Mouse (Mus musculus): ENCODE data around the gene Exd2.
A peak's percentile ranks its signal among the peaks of the same experiment; 100 is the strongest.

GRCm38 (mm10) chr12:80524276-80524921 is 61.5 kb downstream of the Exd2 start:
- TF ChIP-seq CTCF (IDR thresholded peaks at IDR 0.05) (peak; percentile 20; the same call in 1 of the 2 replicates), EP300 (IDR thresholded peaks at IDR 0.05) (no peak)
